Mouse (Mus musculus): Measurements from ENCODE around the gene Paf1.

DNA sequence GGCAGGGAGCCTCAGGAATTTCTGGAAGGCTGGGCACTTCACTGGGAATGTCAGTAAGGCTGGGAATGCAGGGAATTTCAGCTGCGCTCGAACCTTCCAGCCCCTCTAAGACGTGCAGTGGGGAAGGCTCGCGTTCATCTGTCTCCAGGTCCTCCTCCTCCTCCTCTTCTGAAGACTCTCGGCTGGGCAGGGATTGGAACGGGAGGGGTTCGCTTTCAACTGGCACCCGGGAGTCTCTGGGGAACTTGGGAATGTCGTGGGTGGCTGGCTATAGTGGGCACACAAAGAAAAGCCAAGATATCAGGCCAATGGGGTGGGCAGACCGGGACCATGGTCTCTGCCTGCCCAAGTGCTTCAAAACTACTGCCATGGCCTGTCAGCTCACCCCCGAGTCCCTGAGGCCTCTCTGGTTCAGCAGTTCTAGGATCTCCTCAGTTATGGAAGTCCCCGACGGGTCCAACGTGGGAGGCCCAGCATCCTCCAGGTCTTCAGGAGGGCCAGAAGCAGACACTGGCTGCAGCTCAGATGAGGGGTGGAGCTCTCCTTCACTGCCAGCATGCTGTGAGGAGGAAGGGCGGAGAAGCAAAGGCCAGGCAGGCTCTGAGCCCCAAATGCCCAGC, 30.2 kb upstream of the Paf1 start:
- TF ChIP-seq CTCF (IDR thresholded peaks at IDR 0.05; ENCODE audit: control insufficient read depth, insufficient read depth, insufficient replicate concordance, low read depth, low read length): no peak
- TF ChIP-seq POLR2A (IDR thresholded peaks at IDR 0.05; ENCODE audit: control insufficient read depth, low read depth, low read length): no peak
